Mouse (Mus musculus): Measurements from ENCODE around the gene Cpeb3. TPM values are rescaled to one million over a fixed set of nuclear protein-coding genes. Genes with fewer than 3 reads are reported as not detected.
"Not testable (repeated sequence)": the region's sequence is repeated elsewhere in the genome, so short reads cannot be mapped to it uniquely, and the experiment has no call there.

Gene Cpeb3
- total RNA-seq, 2 experiments from 2014 or later, result 12.3 to 24.1 TPM

- DNase-seq, result peak; percentile 94 to 95
These were observed 862 bp downstream of the Cpeb3 start, which contains the start of gene March5 for GRCm38 (mm10) chr19:37207303-37208175. March5 (plus strand) TSS chr19:37207543.

- peak; percentile 49 to 64 for DNase-seq
These were observed 1.6 kb downstream of the Cpeb3 start for GRCm38 (mm10) chr19:37206641-37207302.

- not testable (repeated sequence) for DNase-seq
These were observed 3.2 kb downstream of the Cpeb3 start for GRCm38 (mm10) chr19:37205155-37205554.

- no peak for DNase-seq
These were observed 5.0 kb downstream of the Cpeb3 start for GRCm38 (mm10) chr19:37203371-37203770.

- DNase-seq, result no peak
These were observed 8.5 kb downstream of the Cpeb3 start for GRCm38 (mm10) chr19:37199889-37200288.

- DNase-seq, result no peak
These were observed 10.1 kb downstream of the Cpeb3 start for GRCm38 (mm10) chr19:37198165-37198880.

DNA sequence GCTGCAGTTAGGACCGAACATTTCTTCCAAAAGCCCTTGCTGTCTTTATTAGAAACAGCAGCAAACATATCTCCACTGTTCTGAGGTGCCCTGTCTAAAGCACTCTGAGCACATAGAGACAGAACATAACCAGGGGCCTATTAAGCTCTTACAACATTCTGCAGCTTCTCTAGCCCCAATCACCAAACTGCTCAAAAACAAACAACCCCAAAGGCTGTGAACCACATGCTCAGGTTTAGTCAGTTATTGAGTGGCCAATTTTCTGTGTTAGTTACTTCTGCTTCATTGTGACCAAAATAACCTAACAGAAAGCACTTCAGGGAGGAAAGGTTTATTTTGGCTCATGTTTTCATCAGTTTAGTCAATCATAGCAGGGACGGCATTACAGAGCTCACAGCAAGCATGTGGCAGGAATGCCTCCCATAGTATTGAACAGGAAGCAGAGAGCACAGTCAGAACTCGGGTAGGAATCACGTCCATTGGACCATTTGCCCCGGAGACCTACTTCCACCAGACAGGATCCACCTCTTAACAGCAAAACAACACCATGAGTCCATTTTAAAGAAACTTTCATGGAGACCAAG is 15.8 kb downstream of the Cpeb3 start:
- no peak for DNase-seq

DNA sequence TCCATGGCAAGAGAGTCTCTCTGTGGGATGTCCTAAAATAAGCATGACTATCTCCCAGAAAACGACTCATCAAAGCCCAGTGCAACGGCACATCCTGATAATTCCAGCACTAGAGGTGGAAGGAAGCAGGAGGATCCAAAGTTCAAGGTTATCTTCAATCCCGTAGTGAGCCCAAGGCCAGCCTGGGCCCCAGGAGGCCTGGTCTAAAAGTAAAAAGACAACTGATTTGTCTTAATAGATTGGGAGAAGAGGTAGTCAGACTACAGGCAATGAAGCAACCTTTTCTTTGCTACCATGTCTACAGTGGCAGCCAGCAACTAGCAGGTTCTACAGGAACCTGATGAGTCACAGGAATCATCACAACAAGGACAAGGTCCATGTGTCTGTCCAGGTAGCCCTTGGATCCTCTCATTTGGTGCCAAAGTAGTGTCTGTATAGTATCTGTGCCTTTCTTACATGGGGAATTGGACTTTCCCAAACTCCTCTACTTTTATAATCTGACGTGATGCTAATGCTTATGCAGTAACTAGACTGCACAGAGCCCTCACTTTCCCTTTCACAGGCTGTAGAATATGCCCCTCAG is 19.9 kb downstream of the Cpeb3 start:
- DNase-seq, result no peak

- peak; percentile 78 to 79 for DNase-seq
These were observed 30.3 kb downstream of the Cpeb3 start for GRCm38 (mm10) chr19:37177819-37178708.

DNA sequence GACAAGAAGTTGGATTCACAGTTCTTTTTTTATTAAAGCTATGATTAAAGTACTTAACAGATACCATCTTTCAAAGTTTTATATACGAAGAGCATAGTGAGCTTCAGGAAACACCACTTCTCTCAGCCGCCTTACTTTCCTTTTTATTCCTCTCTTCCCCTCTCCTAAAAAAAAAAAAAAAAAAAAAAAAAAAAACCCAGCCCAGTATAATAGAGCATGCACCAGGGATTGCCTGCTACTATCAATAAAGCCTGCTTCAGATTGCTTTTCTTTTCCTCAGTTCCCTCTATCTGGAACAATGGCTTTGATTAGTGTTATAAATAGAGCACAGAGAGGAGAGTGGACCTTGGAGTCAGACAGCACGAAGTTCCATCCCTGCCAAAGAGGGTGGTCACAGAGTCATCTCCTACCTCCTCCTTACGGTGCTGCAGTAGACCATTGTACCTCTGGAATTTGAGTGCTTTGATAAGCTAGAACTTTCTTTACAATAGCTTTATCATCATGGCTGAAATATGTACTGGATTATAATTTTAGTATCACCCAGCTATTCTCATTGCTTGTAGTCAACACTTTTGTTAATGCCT is 31.4 kb downstream of the Cpeb3 start:
- peak in 1 of 2 experiments; percentile 17 for DNase-seq

- DNase-seq, result peak in 1 of 2 experiments; percentile 57
These were observed 32.5 kb downstream of the Cpeb3 start for GRCm38 (mm10) chr19:37175919-37176318.

- DNase-seq, result no peak
These were observed 33.0 kb downstream of the Cpeb3 start for GRCm38 (mm10) chr19:37175436-37175805.

DNA sequence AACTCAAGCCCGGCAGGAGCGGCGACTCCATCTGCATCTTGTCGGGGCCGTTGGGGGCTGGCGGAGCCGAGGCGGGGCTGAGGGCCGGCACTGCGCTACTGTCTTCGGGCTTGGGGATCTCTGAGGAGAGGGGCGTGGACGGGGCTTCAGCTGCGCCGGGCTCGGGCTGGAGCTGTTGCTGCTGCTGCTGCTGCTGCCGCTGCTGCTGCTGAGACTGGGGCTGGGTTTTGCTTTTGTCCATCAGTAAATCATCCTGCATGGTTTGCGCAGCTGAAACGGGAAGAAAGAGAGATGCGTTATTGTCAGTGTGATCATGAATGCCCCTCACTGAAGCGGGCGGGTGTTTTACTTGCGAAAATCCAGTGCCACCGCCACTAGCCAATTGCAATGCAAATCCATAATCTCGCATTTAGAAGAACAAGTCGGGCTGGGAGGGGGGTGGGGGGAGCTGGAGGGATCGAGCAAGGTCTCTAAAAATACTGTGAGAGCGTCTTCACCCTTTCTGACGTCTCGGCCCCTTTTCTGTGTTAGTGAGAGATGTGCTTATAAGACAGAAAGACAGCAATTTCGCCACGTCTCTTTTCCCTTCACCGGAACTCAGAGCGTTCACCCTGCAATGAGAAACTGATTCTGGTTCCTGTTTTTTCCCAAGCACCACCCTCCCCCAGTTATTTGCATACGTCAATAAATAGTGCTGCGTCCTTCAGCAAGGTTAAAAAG is 33.5 kb downstream of the Cpeb3 start:
- DNase-seq, result peak; percentile 65 to 70

- peak; percentile 68 to 75 for DNase-seq
These were observed 34.2 kb downstream of the Cpeb3 start for GRCm38 (mm10) chr19:37174116-37174715.

GRCm38 (mm10) chr19:37173331-37174115 is 34.9 kb downstream of the Cpeb3 start:
- DNase-seq, result no peak

DNA sequence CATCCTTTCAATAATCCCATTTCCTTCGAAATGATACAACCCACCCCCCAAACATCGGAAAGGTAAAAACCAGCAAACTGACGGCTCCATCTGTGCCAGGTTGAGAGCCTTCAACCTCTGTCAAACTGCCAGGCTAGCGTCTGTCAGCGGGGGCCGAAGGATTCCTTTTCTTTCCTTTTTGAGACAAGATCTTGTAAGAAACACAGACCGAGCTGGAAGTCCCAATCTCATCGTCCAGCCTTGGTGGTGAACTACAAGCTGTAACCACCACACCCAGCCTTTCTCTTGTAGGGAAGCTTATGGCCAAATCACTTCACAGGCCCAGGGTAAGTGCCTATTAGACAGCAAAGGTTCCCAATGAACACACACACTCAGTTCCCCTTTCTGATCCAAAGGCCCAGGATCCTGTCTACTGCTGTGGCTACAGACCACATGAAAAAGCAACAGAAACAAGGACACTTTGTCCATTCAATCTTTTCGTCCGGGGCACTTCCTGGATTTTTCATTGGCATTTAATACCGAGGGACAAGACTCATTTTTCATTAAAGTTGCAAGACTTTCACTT is 35.8 kb downstream of the Cpeb3 start:
- DNase-seq, result peak in 1 of 2 experiments; percentile 7

DNA sequence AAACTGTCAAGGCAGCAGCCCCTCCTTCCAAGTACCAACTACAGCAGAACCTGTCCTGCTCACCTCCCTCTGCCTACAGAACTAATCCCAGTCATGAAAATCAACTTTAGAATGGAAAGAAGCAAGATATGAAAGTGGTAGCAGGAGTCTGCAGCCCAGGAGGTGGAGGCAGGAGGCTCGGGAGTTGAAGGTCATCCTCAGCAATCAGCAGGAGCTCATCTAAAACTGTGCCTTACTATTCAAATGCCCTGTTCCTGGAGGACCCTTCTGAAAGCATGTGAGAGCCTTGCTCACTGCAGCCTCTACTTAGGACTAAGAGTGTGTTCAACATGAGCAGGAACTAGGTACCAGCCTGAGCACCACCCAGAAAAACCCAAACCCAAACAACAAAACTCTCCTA is 36.3 kb downstream of the Cpeb3 start:
- no peak for DNase-seq

DNA sequence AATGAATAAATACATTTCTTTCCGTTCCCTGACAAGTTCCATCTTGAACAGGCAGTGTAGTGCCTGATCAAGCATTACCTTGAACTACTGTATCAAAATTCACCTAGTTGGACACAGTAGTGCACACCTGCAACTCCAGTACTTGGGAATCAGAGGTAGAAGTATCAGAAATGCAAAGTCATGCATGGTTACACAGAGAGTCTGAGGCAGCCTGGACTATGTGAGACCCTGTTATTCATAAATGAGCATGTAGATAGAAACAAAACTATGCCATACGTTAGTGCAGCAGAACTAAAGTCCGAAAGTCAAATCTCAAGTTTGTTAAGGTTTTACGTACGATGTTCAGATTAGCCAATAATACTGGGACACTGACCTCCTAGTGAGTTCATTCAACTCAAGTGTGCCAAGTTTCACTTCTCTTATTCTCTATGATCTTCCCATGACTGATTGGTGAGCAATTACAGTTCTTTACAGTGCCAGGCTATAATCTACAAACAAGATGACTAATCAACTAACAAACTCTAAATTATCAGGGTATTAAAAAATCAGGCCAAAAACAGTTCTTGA is 51.5 kb downstream of the Cpeb3 start:
- DNase-seq, result no peak
